Mouse (Mus musculus): ENCODE measurements around the gene Odf3b. TPM values are rescaled to one million over a fixed set of nuclear protein-coding genes. Genes with fewer than 3 reads are reported as not detected.

The Odf3b gene
- polyA plus RNA-seq, 1 experiment: not detected

GRCm38 (mm10) chr15:89374801-89375534 is 4.1 kb downstream of the Odf3b start:
- H3K27me3 ChIP-seq (ENCODE audit: control insufficient read depth, insufficient read depth, insufficient read length): peaks cover 33% of the 10 kb centered on the region
- TF ChIP-seq CEBPB (IDR thresholded peaks at IDR 0.05; ENCODE audit: low read depth): no peak
- no peak for TF ChIP-seq CTCF (IDR thresholded peaks at IDR 0.05; ENCODE audit: control insufficient read depth, insufficient read depth, insufficient read length)
- no peak for TF ChIP-seq MYOD1 (IDR thresholded peaks at IDR 0.05; ENCODE audit: control insufficient read depth, insufficient read length, low read depth)
- no peak for TF ChIP-seq MYOG (IDR thresholded peaks at IDR 0.05; ENCODE audit: control insufficient read depth, extremely low read depth, insufficient read length)
- no peak for TF ChIP-seq MAX (IDR thresholded peaks at IDR 0.05)
- TF ChIP-seq USF1 (IDR thresholded peaks at IDR 0.05; ENCODE audit: low read depth): no peak
- no peak for TF ChIP-seq FOSL1 (IDR thresholded peaks at IDR 0.05; ENCODE audit: insufficient read depth, low read length, poor library complexity, severe bottlenecking)
- peaks cover 30% of the 10 kb centered on the region for H3K79me2 ChIP-seq (ENCODE audit: control insufficient read depth, insufficient read depth)
- H3ac ChIP-seq (ENCODE audit: control insufficient read depth, insufficient read length, low read depth): no peak overlapping the region
- peaks cover 29% of the 10 kb centered on the region for H3K36me3 ChIP-seq (ENCODE audit: control insufficient read depth, insufficient read depth)
- H3K4me3 ChIP-seq (ENCODE audit: insufficient read depth, poor library complexity, severe bottlenecking): no peak overlapping the region
- peaks cover 13% of the 10 kb centered on the region for H3K79me3 ChIP-seq (ENCODE audit: low read depth)

- H3K4me3 ChIP-seq (ENCODE audit: insufficient read depth, poor library complexity, severe bottlenecking): peak overlapping the region; percentile 87
- H3K27me3 ChIP-seq (ENCODE audit: control insufficient read depth, insufficient read depth, insufficient read length): peaks cover 29% of the 10 kb centered on the region
- peak overlapping the region; percentile 58 for H3ac ChIP-seq (ENCODE audit: control insufficient read depth, insufficient read length, low read depth)
- peaks cover 35% of the 10 kb centered on the region for H3K36me3 ChIP-seq (ENCODE audit: control insufficient read depth, insufficient read depth)
- H3K79me3 ChIP-seq (ENCODE audit: low read depth): peaks cover 13% of the 10 kb centered on the region
- TF ChIP-seq CEBPB (IDR thresholded peaks at IDR 0.05; ENCODE audit: low read depth) (no peak), MAX (IDR thresholded peaks at IDR 0.05) (no peak), USF1 (IDR thresholded peaks at IDR 0.05; ENCODE audit: low read depth) (no peak), MYOG (IDR thresholded peaks at IDR 0.05; ENCODE audit: control insufficient read depth, extremely low read depth, insufficient read length) (no peak)
- H3K79me2 ChIP-seq (ENCODE audit: control insufficient read depth, insufficient read depth): peaks cover 30% of the 10 kb centered on the region
These were observed 4.7 kb downstream of the Odf3b start for GRCm38 (mm10) chr15:89374340-89374739.

GRCm38 (mm10) chr15:89373762-89374248 is 5.3 kb downstream of the Odf3b start, which contains the start of gene Sco2:
Sco2 (minus strand) TSS chr15:89373846.
- Histone ChIP-seq H3K36me3 (ENCODE audit: control insufficient read depth, insufficient read depth) (peaks cover 41% of the 10 kb centered on the region), H3K27me3 (ENCODE audit: control insufficient read depth, insufficient read depth, insufficient read length) (peaks cover 24% of the 10 kb centered on the region), H3K79me2 (ENCODE audit: control insufficient read depth, insufficient read depth) (peaks cover 30% of the 10 kb centered on the region), H3K4me3 (ENCODE audit: insufficient read depth, poor library complexity, severe bottlenecking) (peak within 1 kb of the TSS; percentile 87), H3K79me3 (ENCODE audit: low read depth) (peaks cover 13% of the 10 kb centered on the region), H3ac (ENCODE audit: control insufficient read depth, insufficient read length, low read depth) (peak within 1 kb of the TSS; percentile 74)
- TF ChIP-seq FOSL1 (IDR thresholded peaks at IDR 0.05; ENCODE audit: insufficient read depth, low read length, poor library complexity, severe bottlenecking) (no peak), MAX (IDR thresholded peaks at IDR 0.05) (peak; percentile 97), USF1 (IDR thresholded peaks at IDR 0.05; ENCODE audit: low read depth) (peak; percentile 80), CEBPB (IDR thresholded peaks at IDR 0.05; ENCODE audit: low read depth) (no peak), MYOG (IDR thresholded peaks at IDR 0.05; ENCODE audit: control insufficient read depth, extremely low read depth, insufficient read length) (no peak), CTCF (IDR thresholded peaks at IDR 0.05; ENCODE audit: control insufficient read depth, insufficient read depth, insufficient read length) (peak; percentile 92)

GRCm38 (mm10) chr15:89373027-89373761 is 5.9 kb downstream of the Odf3b start:
- peak overlapping the region; percentile 87 for H3K4me3 ChIP-seq (ENCODE audit: insufficient read depth, poor library complexity, severe bottlenecking)
- H3K79me3 ChIP-seq (ENCODE audit: low read depth): peaks cover 13% of the 10 kb centered on the region
- TF ChIP-seq CTCF (IDR thresholded peaks at IDR 0.05; ENCODE audit: control insufficient read depth, insufficient read depth, insufficient read length) (peak; percentile 95), CEBPB (IDR thresholded peaks at IDR 0.05; ENCODE audit: low read depth) (no peak)
- peaks cover 18% of the 10 kb centered on the region for H3K27me3 ChIP-seq (ENCODE audit: control insufficient read depth, insufficient read depth, insufficient read length)
- peaks cover 30% of the 10 kb centered on the region for H3K79me2 ChIP-seq (ENCODE audit: control insufficient read depth, insufficient read depth)
- H3K36me3 ChIP-seq (ENCODE audit: control insufficient read depth, insufficient read depth): peaks cover 47% of the 10 kb centered on the region
- peak overlapping the region; percentile 74 for H3ac ChIP-seq (ENCODE audit: control insufficient read depth, insufficient read length, low read depth)

- H3K27me3 ChIP-seq (ENCODE audit: control insufficient read depth, insufficient read depth, insufficient read length): peaks cover 11% of the 10 kb centered on the region
- peaks cover 13% of the 10 kb centered on the region for H3K79me3 ChIP-seq (ENCODE audit: low read depth)
- peaks cover 53% of the 10 kb centered on the region for H3K36me3 ChIP-seq (ENCODE audit: control insufficient read depth, insufficient read depth)
- TF ChIP-seq CTCF (IDR thresholded peaks at IDR 0.05; ENCODE audit: control insufficient read depth, insufficient read depth, insufficient read length) (no peak), CEBPB (IDR thresholded peaks at IDR 0.05; ENCODE audit: low read depth) (no peak), MYOG (IDR thresholded peaks at IDR 0.05; ENCODE audit: control insufficient read depth, extremely low read depth, insufficient read length) (no peak), USF1 (IDR thresholded peaks at IDR 0.05; ENCODE audit: low read depth) (no peak), MYOD1 (IDR thresholded peaks at IDR 0.05; ENCODE audit: control insufficient read depth, insufficient read length, low read depth) (no peak), MAX (IDR thresholded peaks at IDR 0.05) (no peak), FOSL1 (IDR thresholded peaks at IDR 0.05; ENCODE audit: insufficient read depth, low read length, poor library complexity, severe bottlenecking) (no peak)
- H3K79me2 ChIP-seq (ENCODE audit: control insufficient read depth, insufficient read depth): peaks cover 30% of the 10 kb centered on the region
- H3ac ChIP-seq (ENCODE audit: control insufficient read depth, insufficient read length, low read depth): peak overlapping the region; percentile 74
- peak overlapping the region; percentile 87 for H3K4me3 ChIP-seq (ENCODE audit: insufficient read depth, poor library complexity, severe bottlenecking)
These were observed 6.5 kb downstream of the Odf3b start for GRCm38 (mm10) chr15:89372536-89372935.

Measured in C2C12 (cell line).